Mouse (Mus musculus) brain, embryonic 18.5 days (tissue): ENCODE data around the gene Gpc4.

Experiments
- DNase-seq: peaks from one replicate; pipeline ENCODE4 v3.0.0-alpha.2; 2012; ENCODE audit warnings: low read depth, low spot score

The Gpc4 gene

DNA sequence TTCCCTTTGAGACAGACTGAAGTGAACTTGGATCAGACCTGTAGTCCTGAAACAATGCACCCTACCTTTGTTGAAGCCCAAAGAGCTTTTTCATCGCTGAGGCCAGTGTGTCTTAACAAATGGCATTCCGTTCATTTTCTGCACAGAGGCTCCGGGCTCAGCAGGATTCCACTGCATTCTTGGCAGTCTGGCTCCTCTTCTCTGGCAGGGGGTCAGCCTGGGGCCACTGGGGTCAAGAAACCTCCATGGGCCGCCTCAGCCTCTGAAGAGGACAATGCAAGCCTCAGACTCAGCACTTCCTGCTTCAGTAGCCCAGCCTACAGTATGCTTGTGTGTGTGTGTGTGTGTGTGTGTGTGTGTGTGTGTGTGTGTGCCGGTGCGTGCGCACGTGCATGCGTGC is 147.4 kb downstream of the Gpc4 start:
- DNase-seq = no peak
